Mouse (Mus musculus) liver (tissue): ENCODE measurements around the gene Aebp2.

ENCODE experiments used
- DNase-seq: peaks from one replicate; pipeline ENCODE4 v3.0.0-alpha.2; 2020; ENCODE audit warnings: mixed read lengths

Gene Aebp2

DNA sequence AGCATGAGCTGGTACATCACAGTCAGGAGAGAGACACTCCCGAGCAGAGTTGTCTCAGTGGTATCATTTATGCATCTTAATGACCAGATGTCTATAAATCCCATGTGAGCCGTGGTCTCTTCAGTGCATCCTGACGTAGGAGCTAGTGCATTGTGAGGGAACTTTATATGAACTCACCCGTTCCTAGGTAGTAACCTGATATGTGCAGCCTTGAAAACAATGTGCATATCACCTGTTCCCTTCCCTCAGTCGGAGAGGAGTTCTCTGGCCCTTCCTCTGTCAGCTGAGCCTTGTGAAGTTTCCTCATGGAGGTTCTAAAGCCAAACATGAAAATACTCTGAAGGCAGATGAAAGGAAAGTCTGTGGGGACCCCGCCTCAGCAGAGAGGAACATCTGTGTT, 78.8 kb downstream of the Aebp2 start:
- DNase-seq: no peak

DNA sequence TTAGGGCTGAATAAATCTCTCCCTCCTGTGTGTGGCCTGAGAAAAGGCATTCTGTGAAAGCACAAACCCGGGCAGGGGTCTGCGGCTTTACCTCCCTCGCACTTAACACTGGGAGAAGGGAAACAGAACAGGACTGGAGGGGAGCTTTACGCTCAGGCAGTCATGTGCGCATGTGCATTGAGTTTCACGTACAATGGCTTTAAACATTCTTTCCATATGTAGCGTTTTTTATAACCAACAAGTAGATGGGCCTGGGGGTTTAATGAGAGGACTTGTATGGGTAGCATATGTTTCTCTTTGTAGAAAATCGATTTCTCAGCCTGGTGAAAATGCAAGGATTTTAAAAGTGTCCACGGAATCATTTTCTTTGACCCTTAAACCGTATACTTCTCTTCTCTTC, 82.7 kb downstream of the Aebp2 start:
- no peak for DNase-seq

DNA sequence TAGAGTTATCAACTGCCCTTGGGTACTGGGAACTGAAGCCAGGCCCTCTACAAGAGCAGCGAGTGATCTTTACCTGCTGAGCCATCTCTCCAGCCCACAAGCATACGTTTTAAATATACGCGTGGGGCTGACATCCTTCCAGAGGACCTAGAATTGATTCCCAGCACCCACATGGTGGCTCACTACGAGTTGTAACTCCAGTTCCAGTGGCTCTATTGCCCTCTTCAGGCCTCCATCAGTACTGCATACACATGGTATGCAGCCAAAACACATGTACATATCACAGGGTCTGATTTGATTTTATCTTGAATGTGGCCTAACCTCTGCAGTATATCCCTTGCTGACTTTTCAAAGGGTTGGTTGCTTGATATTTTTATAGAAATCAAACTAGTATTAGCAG, 83.6 kb downstream of the Aebp2 start:
- DNase-seq: no peak

DNA sequence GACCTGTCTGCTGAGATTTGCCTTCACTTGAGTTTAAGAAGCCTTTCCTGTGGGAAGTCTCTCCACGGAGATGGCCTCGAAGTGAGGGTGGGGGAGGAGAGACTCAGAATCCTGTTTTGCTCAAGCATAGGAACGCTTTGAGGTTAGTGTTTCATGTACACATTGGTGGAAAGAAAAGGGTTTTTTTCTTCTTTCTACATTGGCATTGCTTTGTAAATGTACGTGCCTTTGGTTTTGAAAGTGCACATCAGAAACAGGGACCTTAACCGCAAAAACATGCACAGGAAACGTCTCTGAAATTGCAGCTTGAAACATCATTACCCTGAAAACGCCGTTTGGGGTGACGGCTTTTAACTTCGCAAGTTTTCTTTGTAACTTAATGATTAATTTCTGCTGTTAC, 85.6 kb downstream of the Aebp2 start:
- no peak for DNase-seq

DNA sequence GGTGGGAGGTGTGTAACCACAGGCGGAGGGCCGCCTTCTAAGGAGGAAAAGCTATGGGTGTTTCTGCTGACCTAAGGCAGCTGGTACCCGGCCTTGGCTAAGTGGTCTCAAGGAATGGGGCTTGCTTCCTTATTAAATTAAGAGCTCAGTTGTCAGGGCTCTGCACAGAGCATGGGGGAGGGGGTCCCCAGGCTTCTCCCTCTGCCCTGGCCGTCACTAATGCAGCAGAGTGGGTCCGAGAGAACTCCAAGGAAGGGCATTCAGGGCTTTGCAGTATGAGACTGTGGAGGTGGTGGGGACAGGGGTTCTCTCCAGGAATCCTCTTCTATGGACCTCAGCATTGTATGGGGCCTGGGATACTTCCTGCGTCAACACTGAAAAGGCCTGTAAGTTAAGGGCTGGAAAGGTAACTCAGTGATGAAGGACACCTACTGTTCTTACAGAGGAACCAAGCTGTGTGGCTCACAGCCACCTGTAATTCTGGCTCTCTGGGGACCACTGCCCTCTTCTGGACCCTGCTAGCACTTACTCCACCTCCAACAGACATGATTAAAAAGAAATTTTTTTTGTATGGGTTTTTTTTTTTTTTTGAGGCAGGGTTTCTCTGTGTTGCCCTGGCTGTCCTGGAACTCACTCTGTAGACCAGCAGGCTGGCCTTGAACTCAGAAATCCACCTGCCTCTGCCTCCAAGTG, 87.1 kb downstream of the Aebp2 start:
- no peak for DNase-seq

DNA sequence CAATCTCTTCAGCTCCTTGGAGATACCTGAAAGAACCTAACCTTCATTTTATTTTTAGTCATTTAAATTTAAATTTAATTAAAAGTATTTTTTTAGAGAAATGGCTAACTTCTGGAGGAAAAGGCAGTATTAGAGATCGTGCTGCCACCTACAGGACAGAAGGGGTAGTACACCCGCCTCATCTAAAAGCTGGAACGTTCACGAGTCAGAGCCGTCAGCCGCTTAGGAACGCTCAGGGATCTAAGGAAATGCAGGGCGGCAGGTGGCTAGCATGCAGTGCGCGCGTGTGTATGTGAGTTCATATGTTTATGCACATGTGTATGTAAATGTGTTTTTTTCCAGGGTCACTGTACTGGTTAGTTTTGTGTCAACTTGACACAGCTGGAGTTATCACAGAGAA, 90.3 kb downstream of the Aebp2 start:
- DNase-seq: peak; percentile 54

DNA sequence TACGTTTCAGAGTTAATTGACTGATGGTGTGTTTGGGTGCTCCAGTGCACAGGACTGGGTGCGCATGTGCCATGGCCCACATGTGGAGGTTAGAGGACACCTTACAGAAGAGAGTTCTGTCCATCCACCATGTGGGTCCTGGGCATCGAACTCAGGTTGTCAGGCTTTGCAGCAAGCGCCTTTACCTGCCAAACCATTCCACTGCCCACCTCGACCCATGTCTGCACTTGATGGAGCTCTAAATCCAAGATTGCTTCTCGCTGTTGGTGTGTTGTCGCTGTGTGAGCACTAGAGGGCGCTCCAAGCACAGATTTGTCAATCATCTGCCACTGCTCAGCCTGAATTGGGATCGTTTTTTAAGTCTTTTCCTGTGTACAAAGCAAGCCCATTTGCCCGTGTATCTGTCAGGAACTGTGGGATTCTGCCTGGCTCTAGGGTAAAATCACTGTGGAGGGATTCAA, 92.5 kb downstream of the Aebp2 start:
- DNase-seq: peak; percentile 67

DNA sequence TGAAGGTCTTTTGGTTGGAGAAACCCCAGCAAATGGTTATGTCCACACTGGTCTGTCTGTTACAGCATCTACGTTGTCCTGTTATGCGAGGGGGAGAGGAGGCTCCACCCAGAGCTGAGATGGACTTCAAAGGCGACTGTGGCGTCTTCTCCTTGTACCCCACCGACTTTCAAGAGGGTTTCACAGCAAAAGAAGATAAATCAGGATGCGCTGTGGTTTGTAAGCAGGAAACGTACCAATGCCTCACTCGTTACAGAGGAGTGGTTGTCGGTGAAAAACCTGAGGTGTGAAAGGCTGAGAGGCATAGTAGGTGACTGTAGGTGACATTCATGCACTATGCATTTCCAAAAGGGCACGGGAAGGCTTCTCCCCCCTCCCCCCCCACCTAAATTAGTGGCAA, 99.6 kb downstream of the Aebp2 start:
- DNase-seq: no peak
